Mouse (Mus musculus): Measurements from ENCODE around the gene Slc25a22. TPM values are rescaled to one million over a fixed set of nuclear protein-coding genes. Genes with fewer than 3 reads are reported as not detected.

The Slc25a22 gene
- polyA plus RNA-seq, 1 experiment: 328 TPM

DNA sequence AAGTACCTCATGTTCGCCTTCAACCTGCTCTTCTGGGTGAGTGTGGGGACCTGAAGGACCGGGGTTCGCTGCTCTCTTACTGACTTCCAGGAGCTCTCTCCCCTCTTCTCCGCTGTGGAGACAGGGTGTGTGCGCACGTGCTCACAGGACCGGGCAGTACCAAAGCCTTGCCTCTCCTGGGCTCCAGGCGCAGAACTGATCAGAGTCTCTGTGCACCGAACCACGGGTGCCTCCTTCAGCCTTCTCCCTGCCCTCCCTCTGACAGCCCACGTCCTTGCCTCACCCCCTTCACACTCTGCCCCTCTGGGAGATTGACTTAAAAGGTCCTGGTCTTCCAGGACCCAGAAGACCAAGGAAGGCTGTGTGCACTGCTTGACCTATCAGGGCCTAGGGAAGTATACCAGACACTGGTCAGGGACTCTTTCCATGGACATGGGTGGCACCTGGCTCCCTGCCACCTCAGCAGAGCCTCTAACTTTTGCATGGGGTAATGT, 44.9 kb upstream of the Slc25a22 start:
- Histone ChIP-seq H3K27me3 (ENCODE audit: control insufficient read depth, insufficient read depth, low read length) (no peaks in the 10 kb centered on the region), H3K27ac (ENCODE audit: insufficient read depth, low read length) (peak overlapping the region; percentile 87), H3K4me3 (replicated peaks; ENCODE audit: insufficient read depth, low read depth, low read length) (peak overlapping the region; percentile 82), H3K4me1 (ENCODE audit: control insufficient read depth, insufficient read depth, low read length) (peaks cover 31% of the 10 kb centered on the region)
- WGBS: 14% methylated on average over 11 of the region's 11 CpGs
- DNase-seq: peak; percentile 62 to 70
- TF ChIP-seq POLR2A (IDR thresholded peaks at IDR 0.05; ENCODE audit: borderline replicate concordance, insufficient read depth, low read length): no peak
- TF ChIP-seq CTCF (IDR thresholded peaks at IDR 0.05; ENCODE audit: borderline replicate concordance, insufficient read depth, low read depth, low read length): no peak

- Histone ChIP-seq H3K4me1 (ENCODE audit: control insufficient read depth, insufficient read depth, low read length) (peaks cover 24% of the 10 kb centered on the region), H3K4me3 (replicated peaks; ENCODE audit: insufficient read depth, low read depth, low read length) (peak overlapping the region; percentile 82), H3K27me3 (ENCODE audit: control insufficient read depth, insufficient read depth, low read length) (no peaks in the 10 kb centered on the region), H3K27ac (ENCODE audit: insufficient read depth, low read length) (peak overlapping the region; percentile 94)
- WGBS: under 1% methylated on average over 66 of the region's 81 CpGs
- TF ChIP-seq CTCF (IDR thresholded peaks at IDR 0.05; ENCODE audit: borderline replicate concordance, insufficient read depth, low read depth, low read length): no peak
- peak; percentile 52; the same call in 1 of the 2 replicates for TF ChIP-seq POLR2A (IDR thresholded peaks at IDR 0.05; ENCODE audit: borderline replicate concordance, insufficient read depth, low read length)
- peak; percentile 81 to 83 for DNase-seq
These were observed 44.1 kb upstream of the Slc25a22 start for GRCm38 (mm10) chr7:141481498-141482401.

- peak overlapping the region; percentile 94 for H3K27ac ChIP-seq (ENCODE audit: insufficient read depth, low read length)
- peak; percentile 85 to 90 for DNase-seq
- TF ChIP-seq CTCF (IDR thresholded peaks at IDR 0.05; ENCODE audit: borderline replicate concordance, insufficient read depth, low read depth, low read length) (peak; percentile 100), POLR2A (IDR thresholded peaks at IDR 0.05; ENCODE audit: borderline replicate concordance, insufficient read depth, low read length) (peak; percentile 72; the same call in 1 of the 2 replicates)
- peaks cover 24% of the 10 kb centered on the region for H3K4me1 ChIP-seq (ENCODE audit: control insufficient read depth, insufficient read depth, low read length)
- WGBS: 2% methylated on average over 10 of the region's 10 CpGs
- peak overlapping the region; percentile 82 for H3K4me3 ChIP-seq (replicated peaks; ENCODE audit: insufficient read depth, low read depth, low read length)
- H3K27me3 ChIP-seq (ENCODE audit: control insufficient read depth, insufficient read depth, low read length): no peaks in the 10 kb centered on the region
These were observed 43.3 kb upstream of the Slc25a22 start for GRCm38 (mm10) chr7:141480842-141481497.

DNA sequence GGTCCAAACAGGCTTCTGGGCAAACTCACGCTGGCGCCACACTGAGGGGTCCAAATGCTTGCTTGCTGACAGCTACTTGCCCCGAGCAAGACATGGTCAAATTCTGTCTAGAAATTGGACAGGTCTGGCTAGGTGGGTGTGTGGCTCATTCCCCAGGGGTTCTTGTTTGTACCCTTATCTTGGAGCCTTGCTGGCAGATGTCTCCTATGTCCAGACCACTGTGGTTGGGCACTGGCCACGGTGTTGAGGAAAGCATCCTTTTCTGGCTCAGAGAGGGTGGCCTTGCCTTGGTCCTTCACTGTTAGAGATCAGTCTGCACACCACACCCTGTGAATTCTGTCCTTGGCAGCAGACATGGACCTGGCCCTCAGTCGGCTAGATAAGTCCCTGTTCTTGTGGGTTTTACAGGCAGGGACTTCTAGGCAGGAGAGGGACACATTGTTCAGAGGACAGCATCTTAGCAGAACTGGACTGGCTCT, 40.6 kb upstream of the Slc25a22 start:
- no peaks in the 10 kb centered on the region for H3K27me3 ChIP-seq (ENCODE audit: control insufficient read depth, insufficient read depth, low read length)
- no peak for DNase-seq
- WGBS: 46% methylated on average over 5 of the region's 5 CpGs
- no peak overlapping the region for H3K27ac ChIP-seq (ENCODE audit: insufficient read depth, low read length)
- H3K4me1 ChIP-seq (ENCODE audit: control insufficient read depth, insufficient read depth, low read length): peaks cover 8% of the 10 kb centered on the region
- no peak overlapping the region for H3K4me3 ChIP-seq (replicated peaks; ENCODE audit: insufficient read depth, low read depth, low read length)
- TF ChIP-seq CTCF (IDR thresholded peaks at IDR 0.05; ENCODE audit: borderline replicate concordance, insufficient read depth, low read depth, low read length) (no peak), POLR2A (IDR thresholded peaks at IDR 0.05; ENCODE audit: borderline replicate concordance, insufficient read depth, low read length) (no peak)

DNA sequence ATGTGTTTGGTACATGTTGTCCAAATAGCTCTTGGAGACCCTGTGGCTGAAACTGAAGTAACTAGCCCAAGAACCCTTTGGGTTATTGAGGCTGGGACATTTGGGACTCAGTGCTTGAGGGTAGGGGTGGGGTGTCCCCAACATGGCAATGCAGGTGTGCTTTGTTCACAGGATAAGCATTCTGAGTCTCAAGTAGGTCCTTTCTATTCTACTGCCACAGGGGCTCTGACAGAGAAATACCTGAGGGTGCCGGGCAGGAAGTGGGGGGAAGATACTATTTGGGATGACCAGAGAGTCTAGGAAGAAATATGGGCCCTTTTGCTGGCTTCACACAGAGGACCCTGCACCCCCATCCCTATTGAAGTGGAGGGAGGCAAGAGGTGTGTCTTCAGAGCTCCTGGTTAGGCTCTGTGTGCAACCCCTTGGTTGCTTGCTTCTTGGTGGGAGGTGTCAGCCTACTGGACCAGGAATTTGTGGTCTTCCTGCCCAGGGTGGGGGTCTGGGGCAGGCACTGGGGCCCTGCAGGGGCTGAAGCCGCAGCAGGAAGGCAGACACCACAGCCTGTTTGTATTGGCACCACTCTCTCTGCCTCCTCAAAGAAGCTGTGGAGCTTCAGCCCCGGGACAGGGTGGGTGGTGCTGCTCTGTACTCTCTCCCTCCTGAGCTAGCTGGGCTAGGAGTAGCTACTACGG, 40.0 kb upstream of the Slc25a22 start:
- DNase-seq: no peak
- Histone ChIP-seq H3K27ac (ENCODE audit: insufficient read depth, low read length) (no peak overlapping the region), H3K4me1 (ENCODE audit: control insufficient read depth, insufficient read depth, low read length) (peaks cover 8% of the 10 kb centered on the region), H3K4me3 (replicated peaks; ENCODE audit: insufficient read depth, low read depth, low read length) (no peak overlapping the region), H3K27me3 (ENCODE audit: control insufficient read depth, insufficient read depth, low read length) (no peaks in the 10 kb centered on the region)
- WGBS: 57% methylated on average over 4 of the region's 4 CpGs
- no peak for TF ChIP-seq CTCF (IDR thresholded peaks at IDR 0.05; ENCODE audit: borderline replicate concordance, insufficient read depth, low read depth, low read length)
- TF ChIP-seq POLR2A (IDR thresholded peaks at IDR 0.05; ENCODE audit: borderline replicate concordance, insufficient read depth, low read length): no peak

- H3K27ac ChIP-seq (ENCODE audit: insufficient read depth, low read length): peak overlapping the region; percentile 41
- peaks cover 8% of the 10 kb centered on the region for H3K4me1 ChIP-seq (ENCODE audit: control insufficient read depth, insufficient read depth, low read length)
- H3K4me3 ChIP-seq (replicated peaks; ENCODE audit: insufficient read depth, low read depth, low read length): no peak overlapping the region
- no peak for TF ChIP-seq POLR2A (IDR thresholded peaks at IDR 0.05; ENCODE audit: borderline replicate concordance, insufficient read depth, low read length)
- no peak for TF ChIP-seq CTCF (IDR thresholded peaks at IDR 0.05; ENCODE audit: borderline replicate concordance, insufficient read depth, low read depth, low read length)
- 14% methylated on average over 7 of the region's 7 CpGs for WGBS
- H3K27me3 ChIP-seq (ENCODE audit: control insufficient read depth, insufficient read depth, low read length): no peaks in the 10 kb centered on the region
- DNase-seq: no peak
These were observed 39.3 kb upstream of the Slc25a22 start for GRCm38 (mm10) chr7:141476981-141477370.

All from cerebellum, adult 2 months (tissue).